Mouse (Mus musculus): ENCODE measurements at regions not wholly inside any gene's neighbourhood (a gene's known extent, or its start where the extent isn't known, plus 50 kb on each side); places are given as distances from the start of the nearest gene placed in this dataset.

DNA sequence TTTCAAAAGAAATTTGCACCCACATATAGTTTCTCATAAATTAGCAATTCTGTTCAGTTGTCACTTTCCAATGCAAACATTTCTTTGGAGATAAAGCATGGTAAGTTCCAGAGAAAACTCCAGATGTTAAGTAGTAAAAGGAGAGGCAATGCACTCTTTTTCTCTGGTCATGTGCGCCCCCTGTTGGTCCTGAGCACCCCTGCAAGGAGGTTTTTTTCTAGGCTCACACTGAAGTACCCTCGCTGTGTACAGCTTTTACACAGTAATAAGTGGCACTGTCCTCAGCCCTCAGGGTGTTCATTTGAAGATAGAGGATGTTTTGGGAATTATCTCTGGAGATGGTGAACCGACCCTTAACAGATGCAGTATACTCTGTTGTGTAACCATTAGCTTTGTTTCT lies 678.8 kb downstream of the Adam6a start:
- no peak overlapping the region for H3K4me3 ChIP-seq (ENCODE audit: insufficient read depth in 1 of 2, low read depth in 2 of 2, low read length in 2 of 2)
- ATAC-seq (ENCODE audit: insufficient read depth) (no peak), DNase-seq (ENCODE audit: low read depth in 3 of 3, low spot score in 3 of 3) (no peak)
- H3K27me3 ChIP-seq (ENCODE audit: control insufficient read depth, insufficient read depth, low read length), result no peaks in the 10 kb centered on the region
- H3K27ac ChIP-seq, result no peak overlapping the region
- no peak overlapping the region for H3K9ac ChIP-seq (replicated peaks)
- no peaks in the 10 kb centered on the region for H3K4me1 ChIP-seq (replicated peaks; ENCODE audit: control insufficient read depth in 2 of 2, insufficient read depth in 2 of 2, low read length in 1 of 2)
- TF ChIP-seq EP300 (IDR thresholded peaks at IDR 0.05; ENCODE audit: low read depth), result no peak
- no peak for TF ChIP-seq CTCF (IDR thresholded peaks at IDR 0.05; ENCODE audit: low read depth)
- no peak overlapping the region for H3K4me2 ChIP-seq (ENCODE audit: low read depth)
- 21% methylated on average over 3 of the region's 3 CpGs for WGBS (ENCODE audit: insufficient replicate concordance)
- no peaks in the 10 kb centered on the region for H3K9me3 ChIP-seq (ENCODE audit: control insufficient read depth, low read length)
- no peaks in the 10 kb centered on the region for H3K36me3 ChIP-seq (replicated peaks; ENCODE audit: control insufficient read depth, insufficient read depth, low read depth)

Data from liver, embryonic 14.5 days (tissue).